Comparison of ENCODE assay signal across 10 mouse cellular contexts in the genomic region with DNA sequence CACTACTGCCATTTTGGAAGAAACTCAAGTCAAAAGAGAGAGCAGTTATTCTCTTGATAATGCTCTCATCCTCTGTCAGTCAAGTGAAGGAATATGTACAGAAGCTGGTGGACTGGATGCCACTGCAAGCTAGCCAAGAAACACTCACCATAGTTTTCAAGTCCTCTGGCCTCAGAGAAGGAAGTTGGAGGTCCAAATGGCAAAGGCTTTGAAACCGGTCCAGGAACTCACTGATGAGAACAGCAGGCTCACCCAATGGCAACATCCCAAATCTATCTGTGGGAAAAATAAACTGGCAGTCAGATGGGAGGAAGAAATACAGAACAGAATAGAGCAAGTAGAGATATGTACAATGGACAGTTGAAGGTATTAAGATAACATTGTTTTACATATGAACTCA. TPM values are rescaled to one million over a fixed set of nuclear protein-coding genes. Genes with fewer than 3 reads are reported as not detected.
A peak's percentile ranks its signal among the peaks of the same experiment; 100 is the strongest.
DNase-seq lines count a peak whose midpoint lies in the region; ATAC-seq and TF ChIP-seq lines count a peak whose summit lies in the region.
"Had no signal": no experiment of that assay in that cellular context is flagged by ENCODE, and none has a peak within 500 bp of the region (broad histone marks: within the 10 kb centered on the region; RNA-seq: fewer than 3 reads in every experiment).

No protein-coding gene starts in this region.

- TF ChIP-seq CTCF in forebrain, postnatal 0 days (IDR thresholded peaks at IDR 0.05; ENCODE audit: low read depth), result no peak
- no peak for TF ChIP-seq CTCF in brain, embryonic 14.5 days (IDR thresholded peaks at IDR 0.05; ENCODE audit: borderline replicate concordance, extremely low read depth, insufficient read depth, insufficient read length)
- no peak for TF ChIP-seq CTCF in heart, adult 2 months (IDR thresholded peaks at IDR 0.05)

- 76% methylated on average over 1 of the region's 1 CpGs for WGBS in forebrain, postnatal 0 days
- WGBS in forebrain, embryonic 12.5 days, result 96% methylated on average over 1 of the region's 1 CpGs
- WGBS in heart, adult 2 months, result 24% methylated on average over 1 of the region's 1 CpGs
- WGBS in midbrain, embryonic 13.5 days, result 90% methylated on average over 1 of the region's 1 CpGs

- H3K4me3 ChIP-seq in forebrain, postnatal 0 days (ENCODE audit: low read depth, low read length), result no peak overlapping the region
- no peak overlapping the region for H3K4me3 ChIP-seq in forebrain, embryonic 12.5 days (replicated peaks)
- H3K4me3 ChIP-seq in heart, adult 2 months, result no peak overlapping the region
- H3K4me3 ChIP-seq in midbrain, embryonic 13.5 days (replicated peaks), result no peak overlapping the region
- H3K4me3 ChIP-seq: myocyte had no signal

- no peaks in the 10 kb centered on the region for H3K9me3 ChIP-seq in forebrain, postnatal 0 days (ENCODE audit: low read length)
- no peaks in the 10 kb centered on the region for H3K9me3 ChIP-seq in forebrain, embryonic 12.5 days
- H3K9me3 ChIP-seq in midbrain, embryonic 13.5 days, result no peaks in the 10 kb centered on the region

- no peak for ATAC-seq in forebrain, postnatal 0 days
- no peak for ATAC-seq in forebrain, embryonic 12.5 days (ENCODE audit: low FRiP score)
- ATAC-seq in midbrain, embryonic 13.5 days, result no peak
- ATAC-seq in megakaryocyte progenitor cell, adult 5-6 weeks (replicated peaks; ENCODE audit: poor library complexity), result no peak

- peak; percentile 67 for TF ChIP-seq EP300 in heart, adult 2 months (IDR thresholded peaks at IDR 0.05; ENCODE audit: insufficient read depth, low read depth, low read length)

- H3K4me1 ChIP-seq in forebrain, postnatal 0 days (ENCODE audit: insufficient read depth), result no peaks in the 10 kb centered on the region
- peaks cover 4% of the 10 kb centered on the region; the same call in 1 of the 2 replicates for H3K4me1 ChIP-seq in forebrain, embryonic 12.5 days
- H3K4me1 ChIP-seq in heart, adult 2 months (ENCODE audit: control insufficient read depth, insufficient read depth, low read length), result peaks cover 18% of the 10 kb centered on the region
- 0 out of 2 replicates have a peak, but pooled peaks cover 2% of the 10 kb centered on the region for H3K4me1 ChIP-seq in midbrain, embryonic 13.5 days (replicated peaks)

- H3K36me3 ChIP-seq in forebrain, postnatal 0 days (ENCODE audit: insufficient read depth), result peaks cover 71% of the 10 kb centered on the region
- peaks cover 81% of the 10 kb centered on the region for H3K36me3 ChIP-seq in forebrain, embryonic 12.5 days (replicated peaks)
- peaks cover 28% of the 10 kb centered on the region for H3K36me3 ChIP-seq in heart, adult 2 months (ENCODE audit: control insufficient read depth, insufficient read depth, low read length)
- H3K36me3 ChIP-seq in midbrain, embryonic 13.5 days, result peaks cover 91% of the 10 kb centered on the region

- TF ChIP-seq POLR2A in brain, embryonic 14.5 days (IDR thresholded peaks at IDR 0.05; ENCODE audit: borderline replicate concordance, extremely low read depth, insufficient read depth, insufficient read length, poor library complexity, severe bottlenecking), result no peak
- TF ChIP-seq POLR2A in heart, adult 2 months (IDR thresholded peaks at IDR 0.05; ENCODE audit: insufficient read depth, low read depth, low read length), result peak; percentile 33; the same call in 1 of the 2 replicates

- intact Hi-C loops in heart, adult 2 months (cut with DNase I), result no loop called here

- no peak overlapping the region for H3K27ac ChIP-seq in forebrain, postnatal 0 days (ENCODE audit: low read depth, low read length)
- no peak overlapping the region for H3K27ac ChIP-seq in forebrain, embryonic 12.5 days
- H3K27ac ChIP-seq in heart, adult 2 months, result peak overlapping the region; percentile 81
- H3K27ac ChIP-seq in midbrain, embryonic 13.5 days, result no peak overlapping the region
- H3K27ac ChIP-seq: liver, embryonic 14.5 days had no signal

- peak; percentile 18 for DNase-seq in forebrain, postnatal 0 days
- peak; percentile 22 for DNase-seq in brain, embryonic 14.5 days (ENCODE audit: low read depth)
- DNase-seq in heart, adult 2 months, result peak; percentile 66 to 70
- DNase-seq in kidney, postnatal 10 days, result peak; percentile 43
- no peak for DNase-seq in frontal cortex, postnatal 25 days (ENCODE audit: low spot score in 2 of 2)

- no peak overlapping the region for H3K4me2 ChIP-seq in forebrain, postnatal 0 days (ENCODE audit: low read depth)
- no peak overlapping the region for H3K4me2 ChIP-seq in forebrain, embryonic 12.5 days
- H3K4me2 ChIP-seq in midbrain, embryonic 13.5 days (replicated peaks), result no peak overlapping the region

- no peaks in the 10 kb centered on the region for H3K27me3 ChIP-seq in forebrain, postnatal 0 days (ENCODE audit: insufficient read depth, low read length)
- H3K27me3 ChIP-seq in forebrain, embryonic 12.5 days, result no peaks in the 10 kb centered on the region
- no peaks in the 10 kb centered on the region for H3K27me3 ChIP-seq in heart, adult 2 months (ENCODE audit: control insufficient read depth, insufficient read depth, low read length)
- H3K27me3 ChIP-seq in midbrain, embryonic 13.5 days, result no peaks in the 10 kb centered on the region

- no peaks in the 10 kb centered on the region for H3K79me2 ChIP-seq in heart, adult 2 months (replicated peaks; ENCODE audit: control insufficient read depth, insufficient read depth, low read length)

- no peak overlapping the region for H3K9ac ChIP-seq in forebrain, postnatal 0 days
- no peak overlapping the region for H3K9ac ChIP-seq in forebrain, embryonic 12.5 days
- H3K9ac ChIP-seq in heart, adult 2 months (ENCODE audit: low read depth, low read length), result no peak overlapping the region
- no peak overlapping the region for H3K9ac ChIP-seq in midbrain, embryonic 13.5 days (replicated peaks)
- H3K9ac ChIP-seq: liver, embryonic 14.5 days had no signal

RNA-seq across cellular contexts. Expression of a gene that starts 15.0 kb away (rescaled TPM):
- 56.7 and 57.2 TPM in 2 replicates for total RNA-seq in forebrain, postnatal 0 days (2014; rRNA removed)
- polyA plus RNA-seq in forebrain, postnatal 0 days (2015; fragmentation: Nextera tagmentation; extraction: Ambion mirVana), result 69.4 and 71.9 TPM in 2 replicates
- polyA plus RNA-seq in forebrain, embryonic 12.5 days (2016; fragmentation: Nextera tagmentation; extraction: Ambion mirVana), result 65.2 and 66.5 TPM in 2 replicates
- 41.6 and 46.4 TPM in 2 replicates for polyA plus RNA-seq in brain, embryonic 14.5 days (2012; rRNA removed)
- 10 to 100 TPM; 16.0 to 16.2 TPM for total RNA-seq in heart, adult 2 months (2021)
- 13.4 and 15.1 TPM in 2 replicates for polyA plus RNA-seq in heart, adult 2 months (2012; rRNA removed)
- polyA plus RNA-seq in midbrain, embryonic 13.5 days (2015; fragmentation: Nextera tagmentation; extraction: Ambion mirVana), result 66.7 and 68.4 TPM in 2 replicates
- 31.0 and 35.6 TPM in 2 replicates for total RNA-seq in megakaryocyte progenitor cell, adult 5-6 weeks (2015)
- total RNA-seq in megakaryocyte progenitor cell, adult 5-6 weeks (2017), result 41.4 and 49.9 TPM in 2 replicates

RNA-seq across cellular contexts. Expression of a gene that starts 25.9 kb away (rescaled TPM):
- 111 and 160 TPM in 2 replicates for total RNA-seq in forebrain, postnatal 0 days (2014; rRNA removed)
- 17.7 and 24.3 TPM in 2 replicates for polyA plus RNA-seq in forebrain, postnatal 0 days (2015; fragmentation: Nextera tagmentation; extraction: Ambion mirVana)
- 43.1 and 47.2 TPM in 2 replicates for polyA plus RNA-seq in forebrain, embryonic 12.5 days (2016; fragmentation: Nextera tagmentation; extraction: Ambion mirVana)
- 121 and 127 TPM in 2 replicates for polyA plus RNA-seq in brain, embryonic 14.5 days (2012; rRNA removed)
- total RNA-seq in heart, adult 2 months (2021), result 10 to 100 TPM; 47.4 to 52.0 TPM
- 19.4 and 41.4 TPM in 2 replicates for polyA plus RNA-seq in heart, adult 2 months (2012; rRNA removed)
- 35.2 and 35.6 TPM in 2 replicates for polyA plus RNA-seq in midbrain, embryonic 13.5 days (2015; fragmentation: Nextera tagmentation; extraction: Ambion mirVana)
- 27.2 and 28.4 TPM in 2 replicates for total RNA-seq in megakaryocyte progenitor cell, adult 5-6 weeks (2015)
- 50.8 and 69.9 TPM in 2 replicates for total RNA-seq in megakaryocyte progenitor cell, adult 5-6 weeks (2017)

Comparison
In these comparisons a context has a peak if more than half of its experiments do, and no peak if none do; other contexts are left out.
1. DNase-seq: peak in forebrain, postnatal 0 days (single experiment), brain, embryonic 14.5 days (single experiment), heart, adult 2 months (2 of 2) and kidney, postnatal 10 days (single experiment); none in frontal cortex, postnatal 25 days (0 of 2).